Mouse (Mus musculus) liver, embryonic 14.5 days (tissue): ENCODE results near the gene Mvb12a.

Source experiments
- CTCF ChIP-seq: IDR thresholded peaks from 2 replicates; pipeline ENCODE4 v1.5.1; 2016; ENCODE audit warnings: antibody characterized with exemption, low read depth, control low read depth
- EP300 ChIP-seq: IDR thresholded peaks from 2 replicates; pipeline ENCODE4 v1.6.1; 2016; ENCODE audit warnings: antibody characterized with exemption, low read depth

- TF ChIP-seq CTCF (no peak), EP300 (no peak)
Measured at GRCm38 (mm10) chr8:71575020-71575419, 32.3 kb downstream of the Mvb12a start.
